Mouse (Mus musculus): ENCODE data around the gene Cep19. TPM values are rescaled to one million over a fixed set of nuclear protein-coding genes. Genes with fewer than 3 reads are reported as not detected.

Gene Cep19
- 22.3 and 23.0 TPM in 2 replicates for polyA plus RNA-seq (2015; fragmentation: Nextera tagmentation; extraction: Ambion mirVana)

DNA sequence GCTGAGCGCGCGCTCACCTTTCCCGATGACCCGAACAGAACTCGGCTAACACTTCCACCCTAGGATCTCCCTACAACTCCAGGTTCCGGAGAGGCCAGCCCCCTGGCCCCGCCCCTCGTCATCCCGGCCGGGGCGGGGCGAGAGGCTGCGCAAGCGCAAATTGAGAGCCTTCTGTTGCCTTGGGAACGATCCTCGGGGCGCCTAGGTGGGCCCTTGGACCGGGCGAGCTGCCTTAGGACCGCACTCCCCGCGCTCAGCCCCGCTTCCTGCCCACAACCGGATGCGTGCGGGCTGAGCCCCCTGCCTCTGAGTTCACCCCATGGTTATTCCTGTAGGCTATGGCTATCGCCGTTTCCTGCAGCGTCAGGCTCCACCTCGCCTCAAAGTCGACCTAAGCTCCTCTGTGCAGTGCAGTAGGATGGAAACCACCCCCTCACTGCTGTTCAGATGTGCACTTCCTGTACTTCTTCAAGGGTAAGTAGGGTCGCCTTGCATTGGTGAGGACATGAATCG is at the start of gene Cep19, which contains the start of gene Pigx:
TSS of gene Cep19 (plus strand) at position 163 of the 513 bp plus-strand sequence.
TSS of gene Pigx (minus strand) at position 103 of the 513 bp plus-strand sequence.
- WGBS = 0% methylated on average over 34 of the region's 34 CpGs
- Histone ChIP-seq H3K27me3 (replicated peaks; ENCODE audit: control insufficient read depth, insufficient read depth, low read length) (no peaks in the 10 kb centered on the region), H3K4me1 (replicated peaks; ENCODE audit: control insufficient read depth, insufficient read depth, low read length) (no peaks in the 10 kb centered on the region), H3K4me2 (replicated peaks; ENCODE audit: low read depth) (peak within 1 kb of the TSS; percentile 90), H3K4me3 (ENCODE audit: low read depth, low read length) (peak within 1 kb of the TSS; percentile 78), H3K36me3 (ENCODE audit: control insufficient read depth, insufficient read depth) (peaks cover 11% of the 10 kb centered on the region), H3K9ac (ENCODE audit: low read depth, low read length) (peak within 1 kb of the TSS; percentile 75), H3K27ac (ENCODE audit: low read depth, low read length) (peak within 1 kb of the TSS; percentile 73), H3K9me3 (ENCODE audit: control insufficient read depth) (no peaks in the 10 kb centered on the region)
- no peak for TF ChIP-seq CTCF (IDR thresholded peaks at IDR 0.05; ENCODE audit: low read depth)
- ATAC-seq = peak; percentile 90

DNA sequence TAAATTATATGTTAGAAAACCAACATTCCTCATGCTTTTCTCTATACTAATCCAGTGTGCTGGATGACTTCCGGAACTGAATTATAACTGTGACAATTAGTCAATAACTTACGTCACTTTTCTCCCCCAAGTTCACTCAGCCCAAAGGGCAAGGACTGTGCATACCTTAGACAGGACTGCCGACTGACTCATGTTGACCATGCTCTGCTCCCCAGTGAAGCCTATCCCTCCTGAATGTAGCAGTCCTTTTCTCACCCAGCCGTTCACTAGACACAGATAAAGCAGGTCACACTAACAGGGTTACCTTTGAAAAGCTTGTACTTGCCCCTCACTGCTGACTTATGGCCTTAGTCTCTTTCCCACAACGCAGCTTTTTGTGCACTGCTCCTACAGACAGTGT is 40.8 kb upstream of the Cep19 start:
- H3K4me1 ChIP-seq (replicated peaks; ENCODE audit: control insufficient read depth, insufficient read depth, low read length) = no peaks in the 10 kb centered on the region
- no peaks in the 10 kb centered on the region for H3K36me3 ChIP-seq (ENCODE audit: control insufficient read depth, insufficient read depth)
- no peaks in the 10 kb centered on the region for H3K9me3 ChIP-seq (ENCODE audit: control insufficient read depth)
- WGBS = 44% methylated on average over 5 of the region's 5 CpGs
- no peaks in the 10 kb centered on the region for H3K27me3 ChIP-seq (replicated peaks; ENCODE audit: control insufficient read depth, insufficient read depth, low read length)
- peak; percentile 57 for ATAC-seq
- H3K27ac ChIP-seq (ENCODE audit: low read depth, low read length) = peak overlapping the region; percentile 36; the same call in 1 of the 2 replicates
- TF ChIP-seq CTCF (IDR thresholded peaks at IDR 0.05; ENCODE audit: low read depth) = no peak
- no peak overlapping the region for H3K4me2 ChIP-seq (replicated peaks; ENCODE audit: low read depth)
- no peak overlapping the region for H3K9ac ChIP-seq (ENCODE audit: low read depth, low read length)
- no peak overlapping the region for H3K4me3 ChIP-seq (ENCODE audit: low read depth, low read length)

DNA sequence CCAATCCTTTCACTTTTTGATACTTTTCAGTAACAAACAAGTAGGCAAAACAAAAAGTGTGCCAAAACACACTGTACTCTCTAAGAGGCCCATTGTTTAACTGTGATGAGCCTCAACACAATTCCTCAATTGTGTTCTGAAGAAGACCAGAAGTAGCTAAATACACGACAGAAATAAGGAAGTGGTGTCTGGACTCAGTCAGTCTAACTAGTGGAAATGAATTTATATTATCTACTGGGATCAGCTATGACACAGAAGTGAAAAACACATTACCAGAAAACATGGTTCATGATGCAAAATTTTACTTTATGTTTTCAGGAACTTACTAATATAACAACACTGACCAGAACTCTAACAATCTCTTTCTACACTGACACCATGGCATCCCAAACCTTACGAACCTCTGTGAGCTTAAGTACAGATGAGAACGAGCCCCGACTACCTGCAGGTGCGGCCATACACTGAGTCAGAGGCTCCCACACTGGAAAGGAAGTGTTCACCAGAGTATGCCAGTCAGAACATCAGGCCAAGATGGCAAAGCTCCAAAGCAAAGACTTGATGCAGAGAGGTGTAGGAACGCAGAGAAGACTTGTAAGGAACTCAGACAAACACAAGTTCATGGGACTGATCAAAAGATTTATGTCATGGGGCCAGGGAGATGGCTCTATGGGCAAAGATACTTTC is 39.6 kb upstream of the Cep19 start:
- WGBS = 50% methylated on average over 6 of the region's 6 CpGs
- ATAC-seq = no peak
- Histone ChIP-seq H3K9me3 (ENCODE audit: control insufficient read depth) (no peaks in the 10 kb centered on the region), H3K9ac (ENCODE audit: low read depth, low read length) (no peak overlapping the region), H3K4me3 (ENCODE audit: low read depth, low read length) (no peak overlapping the region), H3K36me3 (ENCODE audit: control insufficient read depth, insufficient read depth) (no peaks in the 10 kb centered on the region), H3K27me3 (replicated peaks; ENCODE audit: control insufficient read depth, insufficient read depth, low read length) (no peaks in the 10 kb centered on the region), H3K4me1 (replicated peaks; ENCODE audit: control insufficient read depth, insufficient read depth, low read length) (no peaks in the 10 kb centered on the region; the same call in 1 of the 2 replicates), H3K4me2 (replicated peaks; ENCODE audit: low read depth) (no peak overlapping the region), H3K27ac (ENCODE audit: low read depth, low read length) (no peak overlapping the region)
- TF ChIP-seq CTCF (IDR thresholded peaks at IDR 0.05; ENCODE audit: low read depth) = no peak

DNA sequence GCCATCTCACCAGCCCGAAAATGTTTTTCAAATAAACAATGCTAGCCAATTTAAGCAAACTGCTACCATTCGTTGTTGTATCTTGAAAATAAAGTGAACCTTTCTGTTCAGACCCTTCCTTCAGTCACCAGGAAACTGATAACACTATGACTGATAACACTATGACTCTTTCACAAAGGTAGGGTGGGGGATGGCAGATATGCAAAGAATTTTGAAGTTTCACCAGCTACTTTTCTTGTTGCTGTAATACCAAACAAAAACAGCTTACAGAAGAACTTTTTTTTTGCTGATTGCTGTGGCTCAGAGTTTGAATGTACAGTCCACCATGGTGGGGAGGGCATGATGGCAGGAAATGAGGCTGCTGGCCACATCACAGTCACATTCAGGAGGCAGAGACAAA is 37.4 kb upstream of the Cep19 start:
- Histone ChIP-seq H3K4me2 (replicated peaks; ENCODE audit: low read depth) (no peak overlapping the region), H3K9me3 (ENCODE audit: control insufficient read depth) (no peaks in the 10 kb centered on the region), H3K36me3 (ENCODE audit: control insufficient read depth, insufficient read depth) (no peaks in the 10 kb centered on the region), H3K27me3 (replicated peaks; ENCODE audit: control insufficient read depth, insufficient read depth, low read length) (no peaks in the 10 kb centered on the region), H3K9ac (ENCODE audit: low read depth, low read length) (no peak overlapping the region), H3K27ac (ENCODE audit: low read depth, low read length) (no peak overlapping the region; the same call in 1 of the 2 replicates), H3K4me3 (ENCODE audit: low read depth, low read length) (no peak overlapping the region), H3K4me1 (replicated peaks; ENCODE audit: control insufficient read depth, insufficient read depth, low read length) (no peaks in the 10 kb centered on the region; the same call in 1 of the 2 replicates)
- no peak for TF ChIP-seq CTCF (IDR thresholded peaks at IDR 0.05; ENCODE audit: low read depth)
- ATAC-seq = peak; percentile 28; the same call in 1 of the 2 replicates
- 55% methylated on average over 2 of the region's 2 CpGs for WGBS

DNA sequence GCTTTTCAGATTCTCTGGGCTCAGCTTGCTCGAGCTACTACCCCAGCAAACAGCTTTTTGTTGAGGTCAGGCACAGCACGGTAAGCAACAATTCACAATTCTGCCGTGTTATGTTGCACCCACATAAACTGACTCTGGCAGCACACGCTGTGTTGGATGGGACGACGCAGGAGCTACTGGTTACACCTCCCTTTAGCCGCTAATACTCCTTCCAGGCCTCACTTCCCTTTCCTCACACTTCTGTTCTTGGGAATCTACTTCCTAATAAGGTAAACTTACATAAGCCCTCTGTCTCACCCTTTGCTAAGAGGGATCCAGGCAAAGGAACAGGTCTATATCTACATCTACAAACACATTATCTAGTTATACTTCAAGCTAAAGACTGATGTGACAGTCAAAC is 35.7 kb upstream of the Cep19 start:
- Histone ChIP-seq H3K4me2 (replicated peaks; ENCODE audit: low read depth) (no peak overlapping the region), H3K9me3 (ENCODE audit: control insufficient read depth) (no peaks in the 10 kb centered on the region), H3K27me3 (replicated peaks; ENCODE audit: control insufficient read depth, insufficient read depth, low read length) (no peaks in the 10 kb centered on the region), H3K4me3 (ENCODE audit: low read depth, low read length) (no peak overlapping the region), H3K36me3 (ENCODE audit: control insufficient read depth, insufficient read depth) (no peaks in the 10 kb centered on the region), H3K27ac (ENCODE audit: low read depth, low read length) (0 out of 2 replicates have a peak overlapping the region, but pooled peaks have one; percentile 11), H3K9ac (ENCODE audit: low read depth, low read length) (no peak overlapping the region), H3K4me1 (replicated peaks; ENCODE audit: control insufficient read depth, insufficient read depth, low read length) (peaks cover 6% of the 10 kb centered on the region)
- 52% methylated on average over 7 of the region's 7 CpGs for WGBS
- no peak for TF ChIP-seq CTCF (IDR thresholded peaks at IDR 0.05; ENCODE audit: low read depth)
- no peak for ATAC-seq

DNA sequence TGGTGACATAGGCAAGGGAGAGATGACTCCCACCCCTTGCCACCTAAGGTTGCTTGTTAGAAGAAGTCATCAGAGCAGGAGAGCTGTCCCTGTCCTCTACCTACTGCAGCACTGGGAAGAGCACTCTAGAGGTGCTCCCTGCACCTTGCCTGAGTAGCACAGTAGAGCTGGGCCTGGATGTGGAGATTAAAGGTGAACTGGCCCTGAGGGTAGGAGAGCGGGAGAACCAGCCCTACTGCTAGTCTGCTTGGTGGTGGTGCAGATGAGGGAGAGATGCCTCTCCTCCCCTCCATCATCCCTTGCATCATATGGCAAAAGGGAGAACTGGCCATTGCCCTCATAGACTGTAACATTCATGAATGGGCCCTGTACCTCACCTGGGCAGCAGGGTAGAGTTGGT is 32.7 kb upstream of the Cep19 start:
- H3K4me1 ChIP-seq (replicated peaks; ENCODE audit: control insufficient read depth, insufficient read depth, low read length) = peaks cover 9% of the 10 kb centered on the region
- TF ChIP-seq CTCF (IDR thresholded peaks at IDR 0.05; ENCODE audit: low read depth) = no peak
- H3K27me3 ChIP-seq (replicated peaks; ENCODE audit: control insufficient read depth, insufficient read depth, low read length) = no peaks in the 10 kb centered on the region
- 87% methylated on average over 1 of the region's 1 CpGs for WGBS
- H3K27ac ChIP-seq (ENCODE audit: low read depth, low read length) = no peak overlapping the region
- H3K9me3 ChIP-seq (ENCODE audit: control insufficient read depth) = no peaks in the 10 kb centered on the region
- H3K36me3 ChIP-seq (ENCODE audit: control insufficient read depth, insufficient read depth) = no peaks in the 10 kb centered on the region
- H3K4me2 ChIP-seq (replicated peaks; ENCODE audit: low read depth) = no peak overlapping the region
- no peak overlapping the region for H3K9ac ChIP-seq (ENCODE audit: low read depth, low read length)
- H3K4me3 ChIP-seq (ENCODE audit: low read depth, low read length) = no peak overlapping the region
- no peak for ATAC-seq

Data from intestine, postnatal 0 days (tissue).